Mouse (Mus musculus) embryonic facial prominence, embryonic 10.5 days (tissue): ENCODE results near the gene Cacna1b. TPM values are rescaled to one million over a fixed set of nuclear protein-coding genes. Genes with fewer than 3 reads are reported as not detected.

ENCODE experiments used
- DNase-seq: peaks from one replicate; pipeline ENCODE4 v3.0.0-alpha.2; 2017; ENCODE audit warnings: low spot score
- H3K27ac ChIP-seq: fragments of 300-500 bp; sonication (generic); replicated peaks from 2 replicates; pipeline ENCODE4 v1.5.1; 2016; ENCODE audit warnings: mild to moderate bottlenecking
- H3K27me3 ChIP-seq: fragments of 300-500 bp; sonication (generic); replicated peaks from 2 replicates; pipeline ENCODE4 v1.6.1; 2016; ENCODE audit warnings: low read depth, mild to moderate bottlenecking; ENCODE audit not compliant: poor library complexity, severe bottlenecking
- H3K36me3 ChIP-seq: fragments of 300-500 bp; sonication (generic); replicated peaks from 2 replicates; pipeline ENCODE4 v1.6.1; 2016; ENCODE audit warnings: mild to moderate bottlenecking, moderate library complexity
- H3K4me1 ChIP-seq: fragments of 300-500 bp; sonication (generic); 2 replicates; pipeline ENCODE4 v1.6.1; 2016
- H3K4me3 ChIP-seq: fragments of 300-500 bp; sonication (generic); 2 replicates; pipeline ENCODE4 v1.5.1; 2016; ENCODE audit warnings: mild to moderate bottlenecking, moderate library complexity
- H3K9me3 ChIP-seq: fragments of 300-500 bp; sonication (generic); 2 replicates; pipeline ENCODE4 v1.6.1; 2016; ENCODE audit warnings: mild to moderate bottlenecking
- WGBS: fragments of 180-500 bp; shearing (Covaris S2); methylation state at CpG from one replicate; pipeline ENCODE4 v1.1.7; 2016; 5-methylcytosine and 5-hydroxymethylcytosine counted together
- polyA plus RNA-seq: library from polyadenylated mRNA; unstranded; fragments of >200 nt; fragmentation: Nextera tagmentation; extraction: Ambion mirVana; gene quantifications from 2 replicates; pipeline ENCODE4 v1.2.1, GENCODE M21; 2016

Cacna1b gene
- polyA plus RNA-seq, 1 experiment from 2014 or later: 3.6 TPM

GRCm38 (mm10) chr2:24705929-24706328, 57.0 kb downstream of the Cacna1b start:
- no peak for DNase-seq

GRCm38 (mm10) chr2:24702208-24702957, 60.6 kb downstream of the Cacna1b start:
- no peaks in the 10 kb centered on the region for H3K4me1 ChIP-seq
- no peak overlapping the region for H3K27ac ChIP-seq
- H3K4me3 ChIP-seq: no peak overlapping the region
- no peak for DNase-seq
- no peaks in the 10 kb centered on the region for H3K27me3 ChIP-seq
- no peaks in the 10 kb centered on the region for H3K36me3 ChIP-seq
- 76% methylated on average over 3 of the region's 3 CpGs for WGBS
- no peaks in the 10 kb centered on the region for H3K9me3 ChIP-seq

More at GRCm38 (mm10) chr2:24705929-24706328, 57.0 kb downstream of the Cacna1b start:
- Histone ChIP-seq H3K27ac (no peak overlapping the region), H3K27me3 (no peaks in the 10 kb centered on the region), H3K9me3 (0 out of 2 replicates have a peak, but pooled peaks cover 9% of the 10 kb centered on the region), H3K4me3 (no peak overlapping the region), H3K4me1 (no peaks in the 10 kb centered on the region), H3K36me3 (no peaks in the 10 kb centered on the region)
- 81% methylated on average over 10 of the region's 10 CpGs for WGBS

DNA sequence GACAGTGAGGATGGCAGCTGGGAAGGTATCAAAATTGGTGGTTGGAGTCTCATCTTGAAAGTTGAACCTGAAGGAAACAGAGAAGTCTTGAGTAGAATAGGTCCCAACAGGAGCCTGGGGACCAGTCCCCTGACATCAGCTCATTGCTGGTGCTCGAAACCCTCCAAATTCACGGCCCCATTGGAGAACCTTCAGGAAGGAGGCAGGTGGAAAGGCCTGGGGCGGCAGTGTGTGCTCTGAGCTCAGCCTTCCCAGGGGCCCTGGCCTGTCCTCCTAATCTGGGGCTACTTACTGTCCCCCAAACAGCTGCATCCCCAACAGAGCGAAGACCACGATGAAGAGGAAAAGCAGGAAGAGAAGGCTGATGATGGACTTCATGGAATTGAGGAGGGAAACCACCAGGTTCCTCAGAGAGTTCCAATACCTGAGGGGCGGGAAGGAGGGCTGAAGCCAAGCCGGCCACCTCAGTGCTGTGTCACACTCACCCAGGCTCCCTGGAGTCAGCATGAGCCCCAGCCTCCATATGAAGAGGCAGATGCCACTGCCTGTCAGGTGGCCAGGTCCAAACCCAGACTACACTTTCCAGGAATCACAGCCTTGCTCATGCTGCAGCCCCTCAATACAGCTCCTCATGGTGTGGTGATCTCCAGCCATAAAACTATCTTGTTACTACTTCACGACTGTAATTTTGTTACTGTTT, 65.5 kb downstream of the Cacna1b start:
- 91% methylated on average over 8 of the region's 8 CpGs for WGBS
- H3K27me3 ChIP-seq: no peaks in the 10 kb centered on the region
- no peaks in the 10 kb centered on the region for H3K4me1 ChIP-seq
- no peak for DNase-seq
- H3K4me3 ChIP-seq: no peak overlapping the region
- H3K27ac ChIP-seq: no peak overlapping the region
- H3K36me3 ChIP-seq: no peaks in the 10 kb centered on the region
- H3K9me3 ChIP-seq: no peaks in the 10 kb centered on the region

GRCm38 (mm10) chr2:24692371-24692770, 70.6 kb downstream of the Cacna1b start:
- Histone ChIP-seq H3K9me3 (no peaks in the 10 kb centered on the region), H3K4me1 (no peaks in the 10 kb centered on the region), H3K4me3 (no peak overlapping the region), H3K36me3 (no peaks in the 10 kb centered on the region), H3K27me3 (no peaks in the 10 kb centered on the region), H3K27ac (no peak overlapping the region)
- DNase-seq: no peak
- 94% methylated on average over 2 of the region's 2 CpGs for WGBS

DNA sequence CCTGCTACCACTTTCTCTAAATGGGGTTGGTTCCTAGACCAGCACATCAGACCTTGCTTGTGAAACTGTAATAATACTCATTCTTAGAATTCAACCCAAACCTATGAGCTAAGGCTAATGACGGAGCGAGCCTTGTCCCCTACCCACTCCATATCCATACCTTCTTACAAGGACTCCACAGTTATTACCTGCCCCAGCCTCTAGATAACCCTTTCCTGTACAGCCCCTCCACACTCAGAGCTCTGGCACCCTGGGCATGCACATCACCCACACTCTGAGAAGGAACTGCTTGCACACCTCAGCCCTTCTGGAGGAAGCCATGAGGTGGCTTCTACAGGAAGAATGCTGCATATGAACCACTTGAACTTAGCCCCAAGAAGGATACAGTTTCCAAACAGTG, 72.6 kb downstream of the Cacna1b start:
- Histone ChIP-seq H3K4me3 (no peak overlapping the region), H3K4me1 (no peaks in the 10 kb centered on the region), H3K27ac (no peak overlapping the region), H3K9me3 (no peaks in the 10 kb centered on the region), H3K36me3 (no peaks in the 10 kb centered on the region), H3K27me3 (no peaks in the 10 kb centered on the region)
- DNase-seq: peak; percentile 2
- 96% methylated on average over 2 of the region's 2 CpGs for WGBS

DNA sequence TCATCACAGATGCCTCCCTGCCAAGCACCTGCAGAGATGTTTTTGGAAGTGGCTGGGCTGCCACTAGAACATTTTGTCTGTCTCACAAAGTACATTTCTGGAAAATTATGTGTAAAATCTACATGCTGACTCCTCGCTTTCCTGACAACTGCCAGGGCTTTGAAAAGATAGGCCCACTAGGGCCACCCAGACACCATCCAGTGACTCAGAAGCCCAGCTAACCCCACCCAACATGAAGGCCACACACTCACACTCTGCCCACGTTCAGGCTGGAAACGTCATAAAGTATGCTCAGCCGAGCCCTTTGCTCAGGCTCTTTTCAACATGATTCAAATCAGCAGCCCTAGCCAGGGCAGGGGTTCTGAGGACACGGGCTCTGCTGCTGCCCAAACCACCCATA, 77.6 kb downstream of the Cacna1b start:
- Histone ChIP-seq H3K4me3 (no peak overlapping the region), H3K9me3 (no peaks in the 10 kb centered on the region), H3K27ac (no peak overlapping the region), H3K4me1 (no peaks in the 10 kb centered on the region), H3K27me3 (peaks cover 4% of the 10 kb centered on the region), H3K36me3 (no peaks in the 10 kb centered on the region)
- 85% methylated on average over 5 of the region's 5 CpGs for WGBS
- no peak for DNase-seq

DNA sequence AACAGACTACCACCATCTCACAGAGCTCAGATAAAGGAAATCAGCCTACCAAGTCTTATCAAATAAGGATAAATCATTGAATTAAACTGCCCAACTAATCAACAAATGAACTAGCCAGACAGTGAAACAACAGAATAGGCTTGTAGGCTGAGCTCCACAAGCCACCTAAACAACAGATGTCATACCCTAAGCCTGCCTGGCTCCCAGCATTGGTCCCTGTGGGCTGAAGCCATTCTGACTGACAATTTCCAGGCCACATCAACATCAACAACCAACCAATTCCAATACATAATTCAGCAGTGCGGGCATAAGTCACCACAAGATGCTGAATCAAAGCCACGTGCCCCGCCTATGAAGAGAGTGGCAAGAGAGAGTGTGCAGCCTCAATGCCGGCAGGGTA, 78.2 kb downstream of the Cacna1b start:
- Histone ChIP-seq H3K9me3 (no peaks in the 10 kb centered on the region), H3K27me3 (peaks cover 10% of the 10 kb centered on the region), H3K27ac (no peak overlapping the region), H3K4me3 (no peak overlapping the region), H3K36me3 (no peaks in the 10 kb centered on the region), H3K4me1 (no peaks in the 10 kb centered on the region)
- no peak for DNase-seq
- 91% methylated on average over 4 of the region's 4 CpGs for WGBS

GRCm38 (mm10) chr2:24683266-24683665, 79.7 kb downstream of the Cacna1b start:
- Histone ChIP-seq H3K27me3 (peaks cover 25% of the 10 kb centered on the region), H3K4me1 (peaks cover 10% of the 10 kb centered on the region), H3K9me3 (no peaks in the 10 kb centered on the region), H3K4me3 (no peak overlapping the region), H3K36me3 (no peaks in the 10 kb centered on the region), H3K27ac (no peak overlapping the region)
- WGBS: 83% methylated on average over 3 of the region's 3 CpGs
- no peak for DNase-seq

DNA sequence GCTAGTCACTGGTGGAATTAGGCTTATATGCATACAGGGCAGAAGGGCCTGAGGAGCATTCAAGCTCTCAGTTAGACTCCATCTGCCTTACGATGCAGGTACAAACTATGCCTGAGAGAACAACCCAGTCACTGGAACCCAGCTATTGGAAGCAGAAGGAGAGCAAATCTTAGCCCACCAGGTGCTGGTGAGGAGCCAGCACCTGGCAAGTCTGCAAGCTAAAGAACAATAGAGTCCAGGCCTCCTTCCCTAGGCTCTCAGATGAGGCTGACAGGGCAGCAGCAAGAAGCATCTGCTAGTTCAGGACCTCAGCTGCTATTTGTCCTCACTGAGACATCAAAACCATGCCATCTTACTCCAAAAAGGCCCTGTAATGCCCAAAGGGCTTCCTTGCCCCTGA, 82.2 kb downstream of the Cacna1b start:
- H3K4me3 ChIP-seq: no peak overlapping the region
- H3K9me3 ChIP-seq: no peaks in the 10 kb centered on the region
- H3K27ac ChIP-seq: no peak overlapping the region
- WGBS: 94% methylated on average over 1 of the region's 1 CpGs
- H3K4me1 ChIP-seq: peaks cover 10% of the 10 kb centered on the region
- H3K27me3 ChIP-seq: peaks cover 33% of the 10 kb centered on the region
- no peak for DNase-seq
- no peaks in the 10 kb centered on the region for H3K36me3 ChIP-seq

DNA sequence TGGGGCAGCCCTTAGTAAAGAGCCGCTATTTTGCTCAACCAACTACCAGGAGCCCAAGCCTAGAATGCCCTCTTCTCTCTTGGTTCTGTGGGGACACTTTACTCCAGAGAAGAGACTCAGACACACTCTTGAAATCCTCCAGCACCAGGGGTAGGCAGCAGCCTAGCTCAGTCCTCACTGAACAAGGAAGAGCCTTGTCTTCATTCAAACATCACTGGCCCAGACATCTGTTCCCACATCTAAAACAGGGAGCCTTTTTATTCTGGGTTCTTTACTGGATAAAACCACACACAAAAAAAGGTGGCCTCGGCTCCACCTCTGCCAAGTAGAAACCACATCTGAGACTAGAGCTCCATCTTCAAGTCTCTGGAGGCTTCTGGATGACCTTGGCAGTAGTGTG, 82.8 kb downstream of the Cacna1b start:
- Histone ChIP-seq H3K4me1 (peaks cover 10% of the 10 kb centered on the region), H3K4me3 (no peak overlapping the region), H3K36me3 (no peaks in the 10 kb centered on the region), H3K27me3 (peaks cover 33% of the 10 kb centered on the region), H3K9me3 (no peaks in the 10 kb centered on the region), H3K27ac (no peak overlapping the region)
- DNase-seq: no peak
- 94% methylated on average over 2 of the region's 2 CpGs for WGBS

GRCm38 (mm10) chr2:24679012-24679651, 83.8 kb downstream of the Cacna1b start:
- peak overlapping the region; percentile 21; the same call in 1 of the 2 replicates for H3K27ac ChIP-seq
- H3K4me1 ChIP-seq: peaks cover 10% of the 10 kb centered on the region
- H3K27me3 ChIP-seq: peaks cover 33% of the 10 kb centered on the region
- H3K36me3 ChIP-seq: no peaks in the 10 kb centered on the region
- H3K4me3 ChIP-seq: peak overlapping the region; percentile 50
- WGBS: 26% methylated on average over 50 of the region's 50 CpGs
- no peaks in the 10 kb centered on the region for H3K9me3 ChIP-seq
- peak; percentile 72 for DNase-seq

GRCm38 (mm10) chr2:24678538-24678937, 84.4 kb downstream of the Cacna1b start:
- peaks cover 33% of the 10 kb centered on the region for H3K27me3 ChIP-seq
- no peak for DNase-seq
- H3K36me3 ChIP-seq: no peaks in the 10 kb centered on the region
- WGBS: 79% methylated on average over 5 of the region's 5 CpGs
- H3K4me1 ChIP-seq: peaks cover 10% of the 10 kb centered on the region
- H3K9me3 ChIP-seq: no peaks in the 10 kb centered on the region
- 0 out of 2 replicates have a peak overlapping the region, but pooled peaks have one; percentile 21 for H3K27ac ChIP-seq
- peak overlapping the region; percentile 50; the same call in 1 of the 2 replicates for H3K4me3 ChIP-seq
